ENCODE assay signal across 7 mouse cellular contexts in genomic region chr10:81358209-81358608, GRCm38 (mm10). TPM values are rescaled to one million over a fixed set of nuclear protein-coding genes. Genes with fewer than 3 reads are reported as not detected.
DNase-seq lines count a peak whose midpoint lies in the region; ATAC-seq and TF ChIP-seq lines count a peak whose summit lies in the region.

No protein-coding gene starts in this region.

- no peaks in the 10 kb centered on the region for H3K36me3 ChIP-seq in neural tube, embryonic 11.5 days (ENCODE audit: control insufficient read depth, insufficient read depth, low read length)
- H3K36me3 ChIP-seq in forebrain, embryonic 12.5 days (replicated peaks) = no peaks in the 10 kb centered on the region
- peaks cover 40% of the 10 kb centered on the region for H3K36me3 ChIP-seq in liver, embryonic 12.5 days
- H3K36me3 ChIP-seq in stomach, postnatal 0 days (ENCODE audit: control insufficient read depth, insufficient read depth, low read length) = no peaks in the 10 kb centered on the region

- TF ChIP-seq CTCF in stomach, postnatal 0 days (IDR thresholded peaks at IDR 0.05; ENCODE audit: low read depth) = no peak

- H3K9ac ChIP-seq in neural tube, embryonic 11.5 days (ENCODE audit: low read length) = peak overlapping the region; percentile 80
- H3K9ac ChIP-seq in forebrain, embryonic 12.5 days = peak overlapping the region; percentile 78
- peak overlapping the region; percentile 100 for H3K9ac ChIP-seq in liver, embryonic 12.5 days
- H3K9ac ChIP-seq in stomach, postnatal 0 days (ENCODE audit: low read length) = peak overlapping the region; percentile 79

- H3K27ac ChIP-seq in neural tube, embryonic 11.5 days (ENCODE audit: low read depth, low read length) = no peak overlapping the region
- no peak overlapping the region for H3K27ac ChIP-seq in forebrain, embryonic 12.5 days
- peak overlapping the region; percentile 94 for H3K27ac ChIP-seq in liver, embryonic 12.5 days
- no peak overlapping the region; the same call in 1 of the 2 replicates for H3K27ac ChIP-seq in stomach, postnatal 0 days (replicated peaks)

- DNase-seq in neural tube, embryonic 11.5 days (ENCODE audit: low spot score) = no peak
- no peak for DNase-seq in neural tube, embryonic 10.5 days (ENCODE audit: extremely low spot score, low spot score)
- DNase-seq in stomach, postnatal 0 days (ENCODE audit: low spot score) = no peak
- no peak for DNase-seq in layer of hippocampus, postnatal 10 days (ENCODE audit: low spot score in 2 of 2)
- no peak for DNase-seq in adrenal gland, adult 2 months

- ATAC-seq in neural tube, embryonic 11.5 days (ENCODE audit: insufficient read depth, low FRiP score, low TSS enrichment) = no peak
- ATAC-seq in forebrain, embryonic 12.5 days (ENCODE audit: low FRiP score) = no peak
- no peak for ATAC-seq in liver, embryonic 12.5 days
- ATAC-seq in stomach, postnatal 0 days (ENCODE audit: low FRiP score, low TSS enrichment) = no peak

- no peak for TF ChIP-seq EP300 in stomach, postnatal 0 days (optimal IDR thresholded peaks at IDR 0.05)

- peak overlapping the region; percentile 67 for H3K4me3 ChIP-seq in neural tube, embryonic 11.5 days (ENCODE audit: low read depth, low read length)
- peak overlapping the region; percentile 75 for H3K4me3 ChIP-seq in forebrain, embryonic 12.5 days (replicated peaks)
- H3K4me3 ChIP-seq in liver, embryonic 12.5 days = peak overlapping the region; percentile 90
- peak overlapping the region; percentile 75 for H3K4me3 ChIP-seq in stomach, postnatal 0 days (ENCODE audit: low read depth, low read length)

- no peaks in the 10 kb centered on the region for H3K27me3 ChIP-seq in neural tube, embryonic 11.5 days (ENCODE audit: control insufficient read depth, insufficient read depth, low read length)
- peaks cover 38% of the 10 kb centered on the region for H3K27me3 ChIP-seq in forebrain, embryonic 12.5 days
- no peaks in the 10 kb centered on the region for H3K27me3 ChIP-seq in liver, embryonic 12.5 days (replicated peaks)
- no peaks in the 10 kb centered on the region for H3K27me3 ChIP-seq in stomach, postnatal 0 days (ENCODE audit: control insufficient read depth, insufficient read depth, low read length)

- 37% methylated on average over 4 of the region's 4 CpGs for WGBS in neural tube, embryonic 11.5 days
- WGBS in forebrain, embryonic 12.5 days = 44% methylated on average over 4 of the region's 4 CpGs
- 10% methylated on average over 4 of the region's 4 CpGs for WGBS in liver, embryonic 12.5 days (ENCODE audit: insufficient replicate concordance)
- 26% methylated on average over 4 of the region's 4 CpGs for WGBS in stomach, postnatal 0 days

- peak overlapping the region; percentile 99 for H3K4me2 ChIP-seq in neural tube, embryonic 11.5 days (ENCODE audit: low read depth)
- peak overlapping the region; percentile 98 for H3K4me2 ChIP-seq in forebrain, embryonic 12.5 days
- H3K4me2 ChIP-seq in liver, embryonic 12.5 days = peak overlapping the region; percentile 96
- peak overlapping the region; percentile 98 for H3K4me2 ChIP-seq in stomach, postnatal 0 days (replicated peaks; ENCODE audit: low read depth)

- no peaks in the 10 kb centered on the region for H3K9me3 ChIP-seq in neural tube, embryonic 11.5 days (ENCODE audit: control insufficient read depth, low read length)
- no peaks in the 10 kb centered on the region for H3K9me3 ChIP-seq in forebrain, embryonic 12.5 days
- H3K9me3 ChIP-seq in liver, embryonic 12.5 days (replicated peaks) = no peaks in the 10 kb centered on the region
- no peaks in the 10 kb centered on the region for H3K9me3 ChIP-seq in stomach, postnatal 0 days (ENCODE audit: control insufficient read depth, low read length)

- H3K4me1 ChIP-seq in neural tube, embryonic 11.5 days (ENCODE audit: control insufficient read depth, insufficient read depth, low read length) = peaks cover 18% of the 10 kb centered on the region
- H3K4me1 ChIP-seq in forebrain, embryonic 12.5 days = peaks cover 42% of the 10 kb centered on the region
- peaks cover 83% of the 10 kb centered on the region for H3K4me1 ChIP-seq in liver, embryonic 12.5 days
- peaks cover 4% of the 10 kb centered on the region for H3K4me1 ChIP-seq in stomach, postnatal 0 days (replicated peaks; ENCODE audit: control insufficient read depth, insufficient read depth)

RNA-seq across cellular contexts. Expression of gene Mfsd12, which starts 0.9 kb away (rescaled TPM):
- polyA plus RNA-seq in neural tube, embryonic 11.5 days (2014; fragmentation: Nextera tagmentation; extraction: Ambion mirVana) = 5.3 and 5.7 TPM in 2 replicates
- polyA plus RNA-seq in forebrain, embryonic 12.5 days (2016; fragmentation: Nextera tagmentation; extraction: Ambion mirVana) = 8.2 and 8.4 TPM in 2 replicates
- 20.8 and 21.0 TPM in 2 replicates for polyA plus RNA-seq in liver, embryonic 12.5 days (2016; fragmentation: Nextera tagmentation; extraction: Ambion mirVana)
- polyA plus RNA-seq in stomach, postnatal 0 days (2015; fragmentation: Nextera tagmentation; extraction: Ambion mirVana) = 7.4 and 7.9 TPM in 2 replicates
- total RNA-seq in layer of hippocampus, postnatal 10 days (2021) = 10 to 100 TPM; 37.0 to 40.8 TPM
- total RNA-seq in adrenal gland, adult 2 months (2021) = 10 to 100 TPM; 15.3 to 16.5 TPM
- polyA plus RNA-seq in adrenal gland, adult 2 months (2012; rRNA removed) = 69.3 and 77.4 TPM in 2 replicates

RNA-seq across cellular contexts. Expression of gene 4930404N11Rik, which starts 7.4 kb away (rescaled TPM):
- 0.20 and 0.50 TPM in 2 replicates for polyA plus RNA-seq in neural tube, embryonic 11.5 days (2014; fragmentation: Nextera tagmentation; extraction: Ambion mirVana)
- polyA plus RNA-seq in forebrain, embryonic 12.5 days (2016; fragmentation: Nextera tagmentation; extraction: Ambion mirVana) = 0.36 and 1.2 TPM in 2 replicates
- polyA plus RNA-seq in liver, embryonic 12.5 days (2016; fragmentation: Nextera tagmentation; extraction: Ambion mirVana) = 1.4 TPM in 2 replicates
- 16.5 and 17.5 TPM in 2 replicates for polyA plus RNA-seq in stomach, postnatal 0 days (2015; fragmentation: Nextera tagmentation; extraction: Ambion mirVana)
- under 1 TPM; 0.57 to 0.74 TPM for total RNA-seq in layer of hippocampus, postnatal 10 days (2021)
- total RNA-seq in adrenal gland, adult 2 months (2021) = 1 to 10 TPM; 1.2 to 3.6 TPM
- 9.7 and 12.4 TPM in 2 replicates for polyA plus RNA-seq in adrenal gland, adult 2 months (2012; rRNA removed)

RNA-seq across cellular contexts. Expression of gene Hmg20b, which starts 7.9 kb away (rescaled TPM):
- 104 and 110 TPM in 2 replicates for polyA plus RNA-seq in neural tube, embryonic 11.5 days (2014; fragmentation: Nextera tagmentation; extraction: Ambion mirVana)
- polyA plus RNA-seq in forebrain, embryonic 12.5 days (2016; fragmentation: Nextera tagmentation; extraction: Ambion mirVana) = 92.6 and 97.1 TPM in 2 replicates
- polyA plus RNA-seq in liver, embryonic 12.5 days (2016; fragmentation: Nextera tagmentation; extraction: Ambion mirVana) = 39.9 and 47.1 TPM in 2 replicates
- 72.2 and 77.9 TPM in 2 replicates for polyA plus RNA-seq in stomach, postnatal 0 days (2015; fragmentation: Nextera tagmentation; extraction: Ambion mirVana)
- 10 to 100 TPM; 25.1 to 30.9 TPM for total RNA-seq in layer of hippocampus, postnatal 10 days (2021)
- 10 to 100 TPM; 81.6 to 89.9 TPM for total RNA-seq in adrenal gland, adult 2 months (2021)
- 272 and 280 TPM in 2 replicates for polyA plus RNA-seq in adrenal gland, adult 2 months (2012; rRNA removed)

RNA-seq across cellular contexts. Expression of gene Gipc3, which starts 15.1 kb away (rescaled TPM):
- polyA plus RNA-seq in neural tube, embryonic 11.5 days (2014; fragmentation: Nextera tagmentation; extraction: Ambion mirVana) = not detected in 2 replicates
- 0.08 TPM in 1 of 2 replicates, not detected in the other for polyA plus RNA-seq in forebrain, embryonic 12.5 days (2016; fragmentation: Nextera tagmentation; extraction: Ambion mirVana)
- 0.04 TPM in 1 of 2 replicates, not detected in the other for polyA plus RNA-seq in liver, embryonic 12.5 days (2016; fragmentation: Nextera tagmentation; extraction: Ambion mirVana)
- polyA plus RNA-seq in stomach, postnatal 0 days (2015; fragmentation: Nextera tagmentation; extraction: Ambion mirVana) = 0.06 and 0.10 TPM in 2 replicates
- total RNA-seq in layer of hippocampus, postnatal 10 days (2021) = 1 to 10 TPM in 1 of 2 experiments, under 1 TPM in 1; 0.94 to 1.2 TPM
- 10 to 100 TPM in 1 of 2 experiments, 1 to 10 TPM in 1; 2.9 to 10.3 TPM for total RNA-seq in adrenal gland, adult 2 months (2021)
- polyA plus RNA-seq in adrenal gland, adult 2 months (2012; rRNA removed) = 2.8 and 3.2 TPM in 2 replicates

RNA-seq across cellular contexts. Expression of gene Fzr1, which starts 20.1 kb away (rescaled TPM):
- 112 and 120 TPM in 2 replicates for polyA plus RNA-seq in neural tube, embryonic 11.5 days (2014; fragmentation: Nextera tagmentation; extraction: Ambion mirVana)
- polyA plus RNA-seq in forebrain, embryonic 12.5 days (2016; fragmentation: Nextera tagmentation; extraction: Ambion mirVana) = 145 and 148 TPM in 2 replicates
- 93.8 and 100 TPM in 2 replicates for polyA plus RNA-seq in liver, embryonic 12.5 days (2016; fragmentation: Nextera tagmentation; extraction: Ambion mirVana)
- polyA plus RNA-seq in stomach, postnatal 0 days (2015; fragmentation: Nextera tagmentation; extraction: Ambion mirVana) = 51.4 and 51.6 TPM in 2 replicates
- total RNA-seq in layer of hippocampus, postnatal 10 days (2021) = 10 to 100 TPM; 81.2 to 85.2 TPM
- 10 to 100 TPM; 40.7 to 45.0 TPM for total RNA-seq in adrenal gland, adult 2 months (2021)
- polyA plus RNA-seq in adrenal gland, adult 2 months (2012; rRNA removed) = 95.6 and 103 TPM in 2 replicates
